Mouse (Mus musculus) thymus, postnatal 0 days (tissue): ENCODE measurements around the gene Gm21958. TPM values are rescaled to one million over a fixed set of nuclear protein-coding genes. Genes with fewer than 3 reads are reported as not detected.

Source experiments
- polyA plus RNA-seq: library from polyadenylated mRNA; unstranded; fragments of >200 nt; fragmentation: Nextera tagmentation; extraction: Ambion mirVana; gene quantifications from 2 replicates; pipeline ENCODE4 v1.2.1, GENCODE M21; 2015

Gene Gm21958
- polyA plus RNA-seq, 1 experiment from 2014 or later, result 0.22 TPM

Other genes with a start within 250 kb of the Gm21958 start
- 78.6 and 85.1 TPM in 2 replicates for gene Supt20, start 21.5 kb downstream of the Gm21958 start, polyA plus RNA-seq
- gene Exosc8, start 21.0 kb upstream of the Gm21958 start, polyA plus RNA-seq, result 139 and 158 TPM in 2 replicates
- 78.3 and 82.8 TPM in 2 replicates for gene Alg5, start 21.2 kb upstream of the Gm21958 start, polyA plus RNA-seq
- 0.26 TPM in 2 replicates for gene Smad9, start 41.2 kb upstream of the Gm21958 start, polyA plus RNA-seq
- gene Rfxap, start 93.4 kb upstream of the Gm21958 start, polyA plus RNA-seq, result 52.0 and 52.2 TPM in 2 replicates
- not detected in 2 replicates for gene Sertm1, start 201.5 kb upstream of the Gm21958 start, polyA plus RNA-seq